ENCODE assay signal across 15 mouse cellular contexts in the genomic region with DNA sequence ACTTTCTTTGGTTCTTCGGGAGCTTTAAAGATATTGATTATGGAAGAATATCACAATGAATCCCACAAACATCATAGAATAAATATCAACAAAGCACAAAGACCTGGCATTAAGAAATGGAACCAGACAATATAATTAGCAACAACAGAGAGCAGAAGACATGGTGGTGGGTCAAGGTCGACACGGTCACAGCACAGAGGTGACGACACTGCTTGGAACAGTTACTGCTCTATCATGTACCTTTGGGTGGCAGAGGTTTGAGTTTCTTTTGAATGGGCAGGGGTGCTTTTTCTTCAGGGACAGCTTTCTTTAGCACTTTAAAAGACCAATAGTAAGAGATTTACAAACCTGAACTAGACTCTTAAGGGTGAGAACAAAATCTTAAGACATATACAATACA.
"Had no signal": no experiment of that assay in that cellular context is flagged by ENCODE, and none has a peak within 500 bp of the region (broad histone marks: within the 10 kb centered on the region; RNA-seq: fewer than 3 reads in every experiment).

No protein-coding gene starts in this region.

- H3K4me1 ChIP-seq: midbrain, embryonic 10.5 days; midbrain, embryonic 12.5 days; neural tube, embryonic 12.5 days; stomach, embryonic 15.5 days had no signal

- H3K36me3 ChIP-seq: midbrain, embryonic 10.5 days; midbrain, embryonic 12.5 days; neural tube, embryonic 12.5 days; stomach, embryonic 15.5 days had no signal

- H3K27ac ChIP-seq: midbrain, embryonic 10.5 days; midbrain, embryonic 12.5 days; neural tube, embryonic 12.5 days; stomach, embryonic 15.5 days; stomach, postnatal 0 days had no signal

- ATAC-seq: midbrain, embryonic 16.5 days had no signal

- H3K4me2 ChIP-seq: lung, embryonic 14.5 days; midbrain, embryonic 12.5 days; neural tube, embryonic 12.5 days; stomach, embryonic 15.5 days had no signal

- H3K4me3 ChIP-seq: midbrain, embryonic 10.5 days; midbrain, embryonic 12.5 days; neural tube, embryonic 12.5 days; stomach, embryonic 15.5 days had no signal

- DNase-seq: lung, adult 18-20 months; lung, embryonic 14.5 days; lung, postnatal 10 days; lung, postnatal 4 days; midbrain, embryonic 14.5 days; right cerebral cortex, postnatal 14 days; thymus, adult 2 months; thymus, postnatal 25 days; thymus, postnatal 4 days had no signal

- H3K9me3 ChIP-seq: midbrain, embryonic 10.5 days; midbrain, embryonic 12.5 days; neural tube, embryonic 12.5 days; stomach, embryonic 15.5 days had no signal

- H3K9ac ChIP-seq: lung, embryonic 14.5 days; midbrain, embryonic 12.5 days; neural tube, embryonic 12.5 days; stomach, embryonic 15.5 days had no signal

- H3K27me3 ChIP-seq: midbrain, embryonic 12.5 days; neural tube, embryonic 12.5 days; stomach, embryonic 15.5 days had no signal
